Mouse (Mus musculus): ENCODE results near the gene Prr5l.

GRCm38 (mm10) chr2:101762955-101763386 lies 119.9 kb downstream of the Prr5l start:
- TF ChIP-seq POLR2A (IDR thresholded peaks at IDR 0.05; ENCODE audit: insufficient read depth, low read depth, low read length) (no peak), CTCF (IDR thresholded peaks at IDR 0.05) (no peak), EP300 (IDR thresholded peaks at IDR 0.05; ENCODE audit: insufficient read depth, low read depth, low read length) (no peak)

Data from heart, adult 2 months (tissue).